Mouse (Mus musculus) thymus, adult 18-20 months (tissue): ENCODE data around the gene Efemp2.

Experiments
- DNase-seq, 2 experiments: peaks; one replicate each; pipeline ENCODE4 v3.0.0; 2022; ENCODE audit warnings: mixed read lengths in 2 of 2

Gene Efemp2

GRCm38 (mm10) chr19:5473720-5474119 lies at the start of gene Efemp2:
TSS of gene Efemp2 (plus strand) at chr19:5473954.
- peak; percentile 53 to 61 for DNase-seq

- peak; percentile 72 to 77 for DNase-seq
Measured at GRCm38 (mm10) chr19:5424092-5424781, 49.5 kb upstream of the Efemp2 start.

GRCm38 (mm10) chr19:5424782-5425741 lies 48.7 kb upstream of the Efemp2 start, which contains the start of the genes Drap1 and AI837181:
TSS of gene Drap1 (minus strand) at chr19:5424979.
TSS of gene AI837181 (plus strand) at chr19:5425144.
- DNase-seq = peak; percentile 86 to 90

GRCm38 (mm10) chr19:5425906-5426565 lies 47.7 kb upstream of the Efemp2 start:
- DNase-seq = no peak

GRCm38 (mm10) chr19:5426640-5427290 lies 47.0 kb upstream of the Efemp2 start:
- DNase-seq = no peak

GRCm38 (mm10) chr19:5428083-5428482 lies 45.7 kb upstream of the Efemp2 start:
- DNase-seq = no peak

GRCm38 (mm10) chr19:5429219-5429618 lies 44.5 kb upstream of the Efemp2 start:
- DNase-seq = no peak

GRCm38 (mm10) chr19:5429806-5430205 lies 43.9 kb upstream of the Efemp2 start:
- no peak for DNase-seq

- no peak for DNase-seq
Measured at GRCm38 (mm10) chr19:5430408-5430807, 43.3 kb upstream of the Efemp2 start.

GRCm38 (mm10) chr19:5431911-5432464 lies 41.8 kb upstream of the Efemp2 start:
- DNase-seq = no peak

- DNase-seq = peak; percentile 47 to 67
Measured at GRCm38 (mm10) chr19:5432992-5433852, 40.5 kb upstream of the Efemp2 start.

GRCm38 (mm10) chr19:5433951-5434350 lies 39.8 kb upstream of the Efemp2 start:
- DNase-seq = no peak

- DNase-seq = no peak
Measured at GRCm38 (mm10) chr19:5444371-5444908, 29.3 kb upstream of the Efemp2 start.

- DNase-seq = no peak
Measured at GRCm38 (mm10) chr19:5444954-5445353, 28.8 kb upstream of the Efemp2 start.

- no peak for DNase-seq
Measured at GRCm38 (mm10) chr19:5445747-5446146, 28.0 kb upstream of the Efemp2 start.

GRCm38 (mm10) chr19:5447515-5448353 lies 26.0 kb upstream of the Efemp2 start, which contains the start of gene Fosl1:
TSS of gene Fosl1 (plus strand) at chr19:5447547.
- DNase-seq = peak; percentile 66 to 72

GRCm38 (mm10) chr19:5448354-5449150 lies 25.2 kb upstream of the Efemp2 start:
- DNase-seq = no peak

GRCm38 (mm10) chr19:5449673-5450072 lies 24.1 kb upstream of the Efemp2 start:
- no peak for DNase-seq

- no peak for DNase-seq
Measured at GRCm38 (mm10) chr19:5451766-5452165, 22.0 kb upstream of the Efemp2 start.
